Mouse (Mus musculus): ENCODE results near the gene Fut2.

Fut2 gene

DNA sequence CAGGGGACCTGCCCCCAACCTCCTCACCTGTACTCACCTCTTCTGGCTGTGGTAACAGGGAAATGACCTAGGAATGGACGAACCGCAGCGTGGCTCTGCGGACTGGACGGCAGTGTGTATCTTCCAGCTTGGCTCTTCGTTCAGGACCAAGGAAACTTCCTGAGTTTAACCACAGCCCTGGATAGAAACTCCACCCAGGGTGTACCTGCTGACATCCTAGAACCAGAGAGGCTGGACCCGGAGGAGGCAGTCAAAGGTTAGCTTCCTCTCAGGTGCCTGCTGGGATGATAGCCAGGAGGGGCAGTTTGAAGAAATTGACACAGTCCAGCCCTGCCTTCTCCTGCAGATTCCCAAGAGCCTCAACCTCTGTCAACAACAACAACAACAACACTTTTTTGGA, at the start of gene Fut2:
Fut2 (minus strand) TSS at position 234 of the 400 bp plus-strand sequence.
- H3K27me3 ChIP-seq (ENCODE audit: control insufficient read depth, insufficient read depth, low read length, poor library complexity, severe bottlenecking): no peaks in the 10 kb centered on the region
- no peak for DNase-seq (ENCODE audit: low read depth, low spot score)
- H3K36me3 ChIP-seq (ENCODE audit: control insufficient read depth, insufficient read depth, low read length, poor library complexity, severe bottlenecking): no peaks in the 10 kb centered on the region

- peak; percentile 96 for DNase-seq (ENCODE audit: low read depth, low spot score)
- peaks cover 14% of the 10 kb centered on the region for H3K36me3 ChIP-seq (ENCODE audit: control insufficient read depth, insufficient read depth, low read length, poor library complexity, severe bottlenecking)
- no peaks in the 10 kb centered on the region for H3K27me3 ChIP-seq (ENCODE audit: control insufficient read depth, insufficient read depth, low read length, poor library complexity, severe bottlenecking)
Measured at GRCm38 (mm10) chr7:45715090-45715708, 49.0 kb upstream of the Fut2 start, which contains the start of gene Rpl18. Gene Rpl18 (plus strand): TSS chr7:45715457.

DNA sequence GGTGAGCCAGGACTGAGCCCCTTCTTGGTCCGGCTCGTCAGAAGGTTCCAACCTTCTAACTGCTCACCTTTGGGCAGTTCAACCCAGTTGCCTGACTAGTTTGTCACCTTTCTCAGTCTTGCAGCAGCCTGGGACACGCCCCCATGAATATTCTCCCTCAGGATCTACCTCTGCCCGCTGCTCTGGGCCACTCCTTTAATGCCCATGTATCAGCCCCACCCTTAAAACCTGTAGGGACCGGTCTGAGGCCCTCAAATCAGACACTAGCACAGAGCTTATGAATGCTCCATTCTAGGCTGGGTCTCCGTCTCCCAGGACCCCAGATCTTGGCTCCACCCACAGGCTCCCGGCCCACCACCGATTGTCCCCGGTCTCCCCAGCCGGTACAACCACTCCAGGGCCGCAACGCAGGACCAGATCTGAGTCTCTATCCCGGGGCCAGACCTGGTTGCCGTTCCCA, 48.5 kb upstream of the Fut2 start:
- DNase-seq (ENCODE audit: low read depth, low spot score): no peak
- peaks cover 10% of the 10 kb centered on the region for H3K36me3 ChIP-seq (ENCODE audit: control insufficient read depth, insufficient read depth, low read length, poor library complexity, severe bottlenecking)
- no peaks in the 10 kb centered on the region for H3K27me3 ChIP-seq (ENCODE audit: control insufficient read depth, insufficient read depth, low read length, poor library complexity, severe bottlenecking)

GRCm38 (mm10) chr7:45713881-45714520, 47.8 kb upstream of the Fut2 start:
- no peak for DNase-seq (ENCODE audit: low read depth, low spot score)
- Histone ChIP-seq H3K36me3 (ENCODE audit: control insufficient read depth, insufficient read depth, low read length, poor library complexity, severe bottlenecking) (peaks cover 9% of the 10 kb centered on the region), H3K27me3 (ENCODE audit: control insufficient read depth, insufficient read depth, low read length, poor library complexity, severe bottlenecking) (no peaks in the 10 kb centered on the region)

DNA sequence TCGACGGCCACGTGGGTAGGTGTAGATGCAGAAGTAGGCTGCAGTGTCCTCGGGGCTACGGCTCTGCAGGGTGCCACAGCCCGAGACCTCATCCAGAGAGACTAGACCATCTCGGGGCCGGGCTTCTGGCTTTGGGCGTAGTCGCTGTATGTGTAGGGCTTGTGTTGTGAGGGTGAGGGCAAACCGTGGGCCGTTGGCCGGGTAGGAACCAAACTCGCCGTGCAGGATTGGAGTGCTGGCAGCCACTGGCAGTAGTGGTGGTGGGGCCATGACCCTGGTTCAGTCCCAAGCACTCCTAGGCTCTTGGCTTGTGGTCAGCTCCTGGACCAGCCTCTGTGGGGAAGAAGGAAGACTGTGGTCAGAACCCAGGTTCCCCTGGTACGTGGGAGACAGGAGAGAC, 47.2 kb upstream of the Fut2 start:
- Histone ChIP-seq H3K27me3 (ENCODE audit: control insufficient read depth, insufficient read depth, low read length, poor library complexity, severe bottlenecking) (no peaks in the 10 kb centered on the region), H3K36me3 (ENCODE audit: control insufficient read depth, insufficient read depth, low read length, poor library complexity, severe bottlenecking) (peaks cover 9% of the 10 kb centered on the region)
- DNase-seq (ENCODE audit: low read depth, low spot score): no peak

DNA sequence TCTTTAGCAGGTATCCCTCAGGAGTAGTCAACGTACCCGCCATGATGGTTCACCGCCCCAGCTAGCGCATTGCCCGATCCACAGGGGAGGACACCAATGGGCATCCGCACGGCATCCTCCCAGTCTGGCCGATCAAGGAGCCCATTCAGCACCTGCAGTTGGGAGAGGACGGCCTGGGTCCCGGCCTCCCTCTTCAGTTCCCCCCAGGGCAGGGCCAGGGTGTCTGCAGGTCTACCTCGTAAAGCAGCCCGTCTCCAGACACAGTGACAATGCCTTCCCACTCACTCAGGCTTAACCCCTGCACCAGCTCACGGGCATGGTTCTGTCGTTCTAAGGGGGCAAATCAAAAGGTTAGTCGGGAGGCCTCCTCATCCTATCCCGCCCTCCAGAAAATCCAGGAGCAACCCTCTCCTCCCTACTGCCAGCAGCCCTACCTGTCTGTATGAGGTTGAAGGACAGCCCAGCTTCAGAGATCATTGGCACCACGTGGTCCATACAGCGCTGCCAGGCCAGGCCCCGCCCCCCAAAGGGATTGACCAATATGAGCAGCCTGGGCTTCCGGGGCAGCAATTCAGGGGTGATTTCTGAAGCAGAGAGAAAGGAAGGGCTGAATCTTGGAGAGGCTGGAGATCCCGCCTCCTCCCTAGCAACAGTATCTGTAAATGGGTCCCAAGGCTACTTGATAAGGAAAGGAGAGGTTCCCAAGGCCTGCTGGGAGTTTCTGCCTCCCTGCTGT, 46.0 kb upstream of the Fut2 start:
- DNase-seq (ENCODE audit: low read depth, low spot score): no peak
- H3K27me3 ChIP-seq (ENCODE audit: control insufficient read depth, insufficient read depth, low read length, poor library complexity, severe bottlenecking): no peaks in the 10 kb centered on the region

DNA sequence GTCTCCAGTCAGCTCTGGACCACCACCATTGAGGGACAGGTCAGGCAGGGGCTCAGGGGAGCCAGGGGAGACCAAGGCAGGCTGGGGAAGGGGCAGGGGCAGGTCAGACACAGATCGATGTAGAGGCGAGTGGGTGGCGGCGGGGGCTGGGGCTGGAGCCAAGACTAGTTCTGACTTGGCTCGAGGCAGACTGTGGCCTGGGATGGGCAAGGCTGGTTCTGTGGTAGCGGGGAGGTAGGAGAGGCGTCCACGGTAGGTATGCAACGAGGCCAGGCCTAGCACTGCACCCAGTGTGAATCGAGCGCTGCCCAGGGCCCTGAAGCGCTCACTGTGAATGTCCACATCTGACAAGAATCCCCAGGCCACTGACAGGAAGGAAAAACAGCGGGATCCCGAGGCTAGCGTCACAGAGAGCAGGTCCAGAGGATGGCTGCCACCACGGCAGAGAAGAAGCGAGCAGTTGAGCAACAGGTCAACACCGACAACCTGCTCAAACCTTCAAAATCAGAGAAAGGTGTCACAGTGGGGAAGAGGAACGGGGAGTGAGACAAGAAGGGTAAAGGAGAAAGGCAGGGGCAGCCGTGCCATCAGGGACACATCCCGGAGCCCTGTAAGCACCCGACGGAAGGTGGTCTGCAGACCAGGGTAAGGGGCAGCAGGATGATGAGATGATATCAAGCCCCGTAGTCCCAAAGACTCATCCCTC, 45.3 kb upstream of the Fut2 start:
- no peak for DNase-seq (ENCODE audit: low read depth, low spot score)
- Histone ChIP-seq H3K27me3 (ENCODE audit: control insufficient read depth, insufficient read depth, low read length, poor library complexity, severe bottlenecking) (no peaks in the 10 kb centered on the region), H3K36me3 (ENCODE audit: control insufficient read depth, insufficient read depth, low read length, poor library complexity, severe bottlenecking) (peaks cover 9% of the 10 kb centered on the region)

More for the DNA sequence above, 46.0 kb upstream of the Fut2 start:
- H3K36me3 ChIP-seq (ENCODE audit: control insufficient read depth, insufficient read depth, low read length, poor library complexity, severe bottlenecking): peaks cover 9% of the 10 kb centered on the region

GRCm38 (mm10) chr7:45710477-45711191, 44.4 kb upstream of the Fut2 start:
- no peaks in the 10 kb centered on the region for H3K27me3 ChIP-seq (ENCODE audit: control insufficient read depth, insufficient read depth, low read length, poor library complexity, severe bottlenecking)
- DNase-seq (ENCODE audit: low read depth, low spot score): no peak

GRCm38 (mm10) chr7:45709677-45710355, 43.6 kb upstream of the Fut2 start:
- no peak for DNase-seq (ENCODE audit: low read depth, low spot score)
- H3K27me3 ChIP-seq (ENCODE audit: control insufficient read depth, insufficient read depth, low read length, poor library complexity, severe bottlenecking): no peaks in the 10 kb centered on the region
- H3K36me3 ChIP-seq (ENCODE audit: control insufficient read depth, insufficient read depth, low read length, poor library complexity, severe bottlenecking): peaks cover 9% of the 10 kb centered on the region

More at GRCm38 (mm10) chr7:45710477-45711191, 44.4 kb upstream of the Fut2 start:
- peaks cover 9% of the 10 kb centered on the region for H3K36me3 ChIP-seq (ENCODE audit: control insufficient read depth, insufficient read depth, low read length, poor library complexity, severe bottlenecking)

DNA sequence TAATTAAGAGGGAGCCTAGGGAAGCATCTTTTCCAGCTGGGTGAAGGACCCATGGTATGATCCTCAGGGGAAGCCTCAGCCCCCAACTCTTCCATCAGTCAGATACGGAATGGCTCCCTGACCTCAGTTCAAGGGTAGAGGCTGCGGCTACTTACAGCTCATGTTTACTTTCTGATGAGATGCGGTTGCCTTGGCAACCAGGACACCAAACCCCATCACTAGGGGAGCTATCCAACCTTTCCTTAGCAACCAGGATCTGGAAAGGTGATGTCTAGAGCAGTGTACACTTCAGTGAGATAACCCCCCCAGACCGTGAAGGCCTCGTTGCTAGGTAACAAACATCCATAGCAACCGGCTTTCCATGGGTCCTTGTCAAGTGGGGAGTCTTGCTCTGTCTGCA, 42.8 kb upstream of the Fut2 start:
- Histone ChIP-seq H3K36me3 (ENCODE audit: control insufficient read depth, insufficient read depth, low read length, poor library complexity, severe bottlenecking) (peaks cover 9% of the 10 kb centered on the region), H3K27me3 (ENCODE audit: control insufficient read depth, insufficient read depth, low read length, poor library complexity, severe bottlenecking) (no peaks in the 10 kb centered on the region)
- peak; percentile 43 for DNase-seq (ENCODE audit: low read depth, low spot score)

GRCm38 (mm10) chr7:45708221-45708761, 42.1 kb upstream of the Fut2 start:
- H3K36me3 ChIP-seq (ENCODE audit: control insufficient read depth, insufficient read depth, low read length, poor library complexity, severe bottlenecking): peaks cover 8% of the 10 kb centered on the region
- no peak for DNase-seq (ENCODE audit: low read depth, low spot score)
- no peaks in the 10 kb centered on the region for H3K27me3 ChIP-seq (ENCODE audit: control insufficient read depth, insufficient read depth, low read length, poor library complexity, severe bottlenecking)

- Histone ChIP-seq H3K36me3 (ENCODE audit: control insufficient read depth, insufficient read depth, low read length, poor library complexity, severe bottlenecking) (peaks cover 5% of the 10 kb centered on the region), H3K27me3 (ENCODE audit: control insufficient read depth, insufficient read depth, low read length, poor library complexity, severe bottlenecking) (no peaks in the 10 kb centered on the region)
- peak; percentile 96 for DNase-seq (ENCODE audit: low read depth, low spot score)
Measured at GRCm38 (mm10) chr7:45707375-45707967, 41.3 kb upstream of the Fut2 start.

DNA sequence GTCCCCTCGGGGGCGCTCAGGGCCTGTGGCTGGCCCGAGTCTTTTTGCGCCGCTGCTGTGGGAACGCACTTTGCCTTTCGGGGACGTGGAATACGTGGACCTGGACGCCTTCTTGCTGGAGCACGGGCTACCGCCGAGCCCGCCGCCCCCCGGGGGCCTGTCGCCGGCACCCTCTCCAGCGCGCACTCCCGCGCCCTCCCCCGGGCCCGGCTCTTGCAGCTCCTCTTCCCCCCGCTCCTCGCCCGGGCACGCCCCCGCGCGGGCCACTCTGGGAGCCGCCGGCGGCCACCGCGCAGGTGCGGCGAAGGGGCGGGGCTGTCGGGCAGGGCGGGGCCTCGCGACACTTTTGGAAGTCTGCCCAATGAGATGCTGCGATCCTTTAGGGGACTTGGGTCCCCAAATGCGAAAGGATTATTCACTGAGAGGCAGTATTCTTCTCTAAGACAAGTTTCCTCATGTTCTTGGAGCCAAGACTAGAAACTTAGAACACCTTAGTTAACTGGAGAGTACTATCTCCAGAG, 40.6 kb upstream of the Fut2 start:
- Histone ChIP-seq H3K27me3 (ENCODE audit: control insufficient read depth, insufficient read depth, low read length, poor library complexity, severe bottlenecking) (no peaks in the 10 kb centered on the region), H3K36me3 (ENCODE audit: control insufficient read depth, insufficient read depth, low read length, poor library complexity, severe bottlenecking) (peaks cover 3% of the 10 kb centered on the region; the same call in 1 of the 2 replicates)
- DNase-seq (ENCODE audit: low read depth, low spot score): peak; percentile 90

Measured in splenic B cell, adult 2 months (primary cell).